8 mouse cellular contexts compared by ENCODE assay signal in genomic region chr2:61492043-61492743, GRCm38 (mm10).
A peak's percentile ranks its signal among the peaks of the same experiment; 100 is the strongest.
DNase-seq lines count a peak whose midpoint lies in the region; ATAC-seq and TF ChIP-seq lines count a peak whose summit lies in the region.

No protein-coding gene starts in this region.

- H3K9me3 ChIP-seq in heart, embryonic 12.5 days (replicated peaks): no peaks in the 10 kb centered on the region

- TF ChIP-seq POLR2A in heart, adult 2 months (IDR thresholded peaks at IDR 0.05; ENCODE audit: insufficient read depth, low read depth, low read length): no peak

- H3K9ac ChIP-seq in heart, adult 2 months (ENCODE audit: low read depth, low read length): no peak overlapping the region
- no peak overlapping the region for H3K9ac ChIP-seq in heart, embryonic 12.5 days

- H3K4me2 ChIP-seq in heart, embryonic 12.5 days: no peak overlapping the region

- no peak for ATAC-seq in heart, embryonic 12.5 days (ENCODE audit: insufficient number of reproducible peaks, low FRiP score)
- ATAC-seq in inflammation-experienced regulatory T-cells, adult 6 months: peak; percentile 30

- TF ChIP-seq CTCF in heart, adult 2 months (IDR thresholded peaks at IDR 0.05): peak; percentile 74

- H3K4me1 ChIP-seq in heart, adult 2 months (ENCODE audit: control insufficient read depth, insufficient read depth, low read length): peaks cover 1% of the 10 kb centered on the region; the same call in 1 of the 2 replicates
- no peaks in the 10 kb centered on the region for H3K4me1 ChIP-seq in heart, embryonic 12.5 days (replicated peaks)

- DNase-seq in heart, adult 2 months: peak; percentile 14 to 35
- DNase-seq in A20 (ENCODE audit: low read depth, low spot score): peak; percentile 81
- DNase-seq in T-cell, adult 2 months (ENCODE audit: low spot score): peak; percentile 71
- peak; percentile 83 for DNase-seq in naive thymus-derived CD4-positive, alpha-beta T cell, adult 2 months (ENCODE audit: low read depth)
- DNase-seq in layer of hippocampus, adult 8-10 months (ENCODE audit: low spot score in 2 of 2): no peak
- DNase-seq in layer of hippocampus, adult 9-11 months: no peak

- WGBS in heart, adult 2 months: 69% methylated on average over 6 of the region's 6 CpGs
- WGBS in heart, embryonic 12.5 days: 61% methylated on average over 6 of the region's 6 CpGs

- no peaks in the 10 kb centered on the region for H3K27me3 ChIP-seq in heart, adult 2 months (ENCODE audit: control insufficient read depth, insufficient read depth, low read length)
- no peaks in the 10 kb centered on the region for H3K27me3 ChIP-seq in heart, embryonic 12.5 days (replicated peaks)

- H3K79me2 ChIP-seq in heart, adult 2 months (replicated peaks; ENCODE audit: control insufficient read depth, insufficient read depth, low read length): no peaks in the 10 kb centered on the region

- no peak overlapping the region for H3K4me3 ChIP-seq in heart, adult 2 months
- H3K4me3 ChIP-seq in heart, embryonic 12.5 days: no peak overlapping the region

- no peak overlapping the region for H3K27ac ChIP-seq in heart, adult 2 months
- H3K27ac ChIP-seq in heart, embryonic 12.5 days (ENCODE audit: poor library complexity, severe bottlenecking): no peak overlapping the region

- no peaks in the 10 kb centered on the region for H3K36me3 ChIP-seq in heart, adult 2 months (ENCODE audit: control insufficient read depth, insufficient read depth, low read length)
- no peaks in the 10 kb centered on the region for H3K36me3 ChIP-seq in heart, embryonic 12.5 days

- intact Hi-C loops in heart, adult 2 months (cut with DNase I): loop anchor here (10.0 kb wide), 1 partner anchor 473 kb away; no protein-coding TSS in a partner anchor

- TF ChIP-seq EP300 in heart, adult 2 months (IDR thresholded peaks at IDR 0.05; ENCODE audit: insufficient read depth, low read depth, low read length): no peak

Comparison
In these comparisons a context has a peak if more than half of its experiments do, and no peak if none do; other contexts are left out.
1. DNase-seq: peak in heart, adult 2 months (2 of 2), A20 (single experiment), T-cell, adult 2 months (single experiment) and naive thymus-derived CD4-positive, alpha-beta T cell, adult 2 months (single experiment); none in layer of hippocampus, adult 8-10 months (0 of 2) and layer of hippocampus, adult 9-11 months (single experiment).